Comparison of ENCODE assay signal across 8 mouse cellular contexts in genomic region chr2:126553291-126553639, GRCm38 (mm10). TPM values are rescaled to one million over a fixed set of nuclear protein-coding genes. Genes with fewer than 3 reads are reported as not detected.
DNase-seq lines count a peak whose midpoint lies in the region; ATAC-seq and TF ChIP-seq lines count a peak whose summit lies in the region.
"Had no signal": no experiment of that assay in that cellular context is flagged by ENCODE, and none has a peak within 500 bp of the region (broad histone marks: within the 10 kb centered on the region; RNA-seq: fewer than 3 reads in every experiment).

No protein-coding gene starts in this region.

- intact Hi-C loops in left cerebral cortex, adult 2 months (cut with DNase I), result no loop called here

- H3K9ac ChIP-seq in embryonic facial prominence, embryonic 14.5 days (ENCODE audit: low read depth, low read length), result peak overlapping the region; percentile 64
- peak overlapping the region; percentile 44 for H3K9ac ChIP-seq in intestine, embryonic 15.5 days
- H3K9ac ChIP-seq in neural tube, embryonic 15.5 days (replicated peaks), result peak overlapping the region; percentile 65

- peak overlapping the region; percentile 95 for H3K4me2 ChIP-seq in embryonic facial prominence, embryonic 14.5 days (ENCODE audit: low read depth, low read length)
- peak overlapping the region; percentile 98 for H3K4me2 ChIP-seq in intestine, embryonic 15.5 days (replicated peaks)
- peak overlapping the region; percentile 97 for H3K4me2 ChIP-seq in neural tube, embryonic 15.5 days

- 2% methylated on average over 16 of the region's 26 CpGs for WGBS in embryonic facial prominence, embryonic 14.5 days
- WGBS in intestine, embryonic 15.5 days, result 3% methylated on average over 26 of the region's 26 CpGs
- 2% methylated on average over 26 of the region's 26 CpGs for WGBS in neural tube, embryonic 15.5 days

- TF ChIP-seq CTCF in left cerebral cortex, adult 2 months (IDR thresholded peaks at IDR 0.05), result no peak

- H3K4me3 ChIP-seq in left cerebral cortex, adult 2 months, result peak overlapping the region; percentile 60
- H3K4me3 ChIP-seq in embryonic facial prominence, embryonic 14.5 days (ENCODE audit: low read depth, low read length), result peak overlapping the region; percentile 55
- H3K4me3 ChIP-seq in intestine, embryonic 15.5 days (replicated peaks), result peak overlapping the region; percentile 54
- H3K4me3 ChIP-seq in neural tube, embryonic 15.5 days (replicated peaks), result peak overlapping the region; percentile 69

- H3K36me3 ChIP-seq in embryonic facial prominence, embryonic 14.5 days (ENCODE audit: control insufficient read depth, insufficient read depth, low read length), result no peaks in the 10 kb centered on the region
- no peaks in the 10 kb centered on the region for H3K36me3 ChIP-seq in intestine, embryonic 15.5 days
- no peaks in the 10 kb centered on the region for H3K36me3 ChIP-seq in neural tube, embryonic 15.5 days

- no peak overlapping the region for H3K27ac ChIP-seq in left cerebral cortex, adult 2 months
- no peak overlapping the region for H3K27ac ChIP-seq in embryonic facial prominence, embryonic 14.5 days (replicated peaks; ENCODE audit: low read depth, low read length)
- H3K27ac ChIP-seq in intestine, embryonic 15.5 days, result no peak overlapping the region
- peak overlapping the region; percentile 61 for H3K27ac ChIP-seq in neural tube, embryonic 15.5 days (replicated peaks)
- H3K27ac ChIP-seq: macrophage had no signal

- peaks cover 8% of the 10 kb centered on the region for H3K4me1 ChIP-seq in embryonic facial prominence, embryonic 14.5 days (ENCODE audit: control insufficient read depth, insufficient read depth, low read length)
- H3K4me1 ChIP-seq in intestine, embryonic 15.5 days (replicated peaks), result peaks cover 12% of the 10 kb centered on the region
- peaks cover 18% of the 10 kb centered on the region for H3K4me1 ChIP-seq in neural tube, embryonic 15.5 days

- ATAC-seq in embryonic facial prominence, embryonic 14.5 days (ENCODE audit: low read depth), result peak; percentile 14; the same call in 1 of the 2 replicates
- peak; percentile 44 for ATAC-seq in intestine, embryonic 15.5 days
- peak; percentile 78 for ATAC-seq in neural tube, embryonic 15.5 days (ENCODE audit: low FRiP score)

- H3K27me3 ChIP-seq in embryonic facial prominence, embryonic 14.5 days (replicated peaks; ENCODE audit: control insufficient read depth, insufficient read depth, low read length), result peaks cover 50% of the 10 kb centered on the region
- H3K27me3 ChIP-seq in intestine, embryonic 15.5 days (replicated peaks), result peaks cover 26% of the 10 kb centered on the region
- H3K27me3 ChIP-seq in neural tube, embryonic 15.5 days (replicated peaks), result peaks cover 33% of the 10 kb centered on the region

- H3K9me3 ChIP-seq in embryonic facial prominence, embryonic 14.5 days (ENCODE audit: control insufficient read depth, low read length), result no peaks in the 10 kb centered on the region
- no peaks in the 10 kb centered on the region for H3K9me3 ChIP-seq in intestine, embryonic 15.5 days
- no peaks in the 10 kb centered on the region for H3K9me3 ChIP-seq in neural tube, embryonic 15.5 days (replicated peaks)

- DNase-seq in left cerebral cortex, adult 2 months (ENCODE audit: extremely low spot score in 1 of 2, low spot score in 2 of 2), result peak in 1 of 2 experiments; percentile 24
- no peak for DNase-seq in left cerebral cortex, adult 11 months (ENCODE audit: low spot score)
- no peak for DNase-seq in embryonic facial prominence, embryonic 14.5 days (ENCODE audit: low spot score)
- no peak for DNase-seq in thymus, postnatal 0 days (ENCODE audit: low spot score)
- DNase-seq in ovary, postnatal 14 days (ENCODE audit: low spot score), result no peak

RNA-seq across cellular contexts. Expression of gene Slc27a2, which starts 1.1 kb away (rescaled TPM):
- total RNA-seq in left cerebral cortex, adult 2 months (2021), result 1 to 10 TPM; 7.4 to 8.3 TPM
- polyA plus RNA-seq in embryonic facial prominence, embryonic 14.5 days (2014; fragmentation: Nextera tagmentation; extraction: Ambion mirVana), result 10.4 and 10.8 TPM in 2 replicates
- polyA plus RNA-seq in intestine, embryonic 15.5 days (2015; fragmentation: Nextera tagmentation; extraction: Ambion mirVana), result 3.0 and 3.3 TPM in 2 replicates
- 10.7 and 11.3 TPM in 2 replicates for polyA plus RNA-seq in neural tube, embryonic 15.5 days (2015; fragmentation: Nextera tagmentation; extraction: Ambion mirVana)
- 2.7 and 2.8 TPM in 2 replicates for polyA plus RNA-seq in thymus, postnatal 0 days (2015; fragmentation: Nextera tagmentation; extraction: Ambion mirVana)
- polyA plus RNA-seq: macrophage had no signal

RNA-seq across cellular contexts. Expression of gene Atp8b4, which starts 52.8 kb away (rescaled TPM):
- under 1 TPM in 1 of 2 experiments, not detected in 1; 0.09 TPM for total RNA-seq in left cerebral cortex, adult 2 months (2021)
- 2.1 and 2.6 TPM in 2 replicates for polyA plus RNA-seq in embryonic facial prominence, embryonic 14.5 days (2014; fragmentation: Nextera tagmentation; extraction: Ambion mirVana)
- polyA plus RNA-seq in intestine, embryonic 15.5 days (2015; fragmentation: Nextera tagmentation; extraction: Ambion mirVana), result 0.27 and 0.29 TPM in 2 replicates
- 0.08 and 3.3 TPM in 2 replicates for polyA plus RNA-seq in neural tube, embryonic 15.5 days (2015; fragmentation: Nextera tagmentation; extraction: Ambion mirVana)
- 8.5 and 9.0 TPM in 2 replicates for polyA plus RNA-seq in thymus, postnatal 0 days (2015; fragmentation: Nextera tagmentation; extraction: Ambion mirVana)

Comparison
In these comparisons a context has a peak if more than half of its experiments do, and no peak if none do; other contexts are left out.
1. ATAC-seq: peak in every context shown above with its lines; median percentile 78 in neural tube, embryonic 15.5 days; 44 in intestine, embryonic 15.5 days; 14 in embryonic facial prominence, embryonic 14.5 days.